Mouse (Mus musculus) heart, embryonic 11.5 days (tissue): ENCODE measurements around the gene Fam83c. TPM values are rescaled to one million over a fixed set of nuclear protein-coding genes. Genes with fewer than 3 reads are reported as not detected.
"Not testable (repeated sequence)": the region's sequence is repeated elsewhere in the genome, so short reads cannot be mapped to it uniquely, and the experiment has no call there.

Experiments
- ATAC-seq: fragments of 200-750 bp; cut with Nextera tagmentation; replicated peaks from 2 replicates; pipeline ENCODE4 v1.8.0; 2017; ENCODE audit warnings: moderate library complexity; ENCODE audit not compliant: insufficient number of reproducible peaks, low FRiP score, low TSS enrichment
- H3K27ac ChIP-seq: fragments of 300-500 bp; sonication (generic); 2 replicates; pipeline ENCODE4 v1.5.1; 2014; ENCODE audit warnings: mild to moderate bottlenecking, low read depth, low read length
- H3K27me3 ChIP-seq: fragments of 300-500 bp; sonication (generic); 2 replicates; pipeline ENCODE4 v1.6.1; 2014; ENCODE audit warnings: mild to moderate bottlenecking, low read length, mixed read lengths; ENCODE audit not compliant: control insufficient read depth, insufficient read depth
- H3K36me3 ChIP-seq: fragments of 300-500 bp; sonication (generic); 2 replicates; pipeline ENCODE4 v1.6.1; 2014; ENCODE audit warnings: mild to moderate bottlenecking, low read length, moderate library complexity, mixed read lengths; ENCODE audit not compliant: control insufficient read depth, insufficient read depth
- H3K4me1 ChIP-seq: fragments of 300-500 bp; sonication (generic); 2 replicates; pipeline ENCODE4 v1.6.1; 2014; ENCODE audit warnings: low read length; ENCODE audit not compliant: control insufficient read depth, insufficient read depth
- H3K4me2 ChIP-seq: fragments of 300-500 bp; sonication (generic); 2 replicates; pipeline ENCODE4 v1.6.1; 2014; ENCODE audit warnings: mild to moderate bottlenecking, moderate library complexity
- H3K4me3 ChIP-seq: fragments of 300-500 bp; sonication (generic); 2 replicates; pipeline ENCODE4 v1.5.1; 2014; ENCODE audit warnings: low read depth, low read length
- H3K9ac ChIP-seq: fragments of 300-500 bp; sonication (generic); 2 replicates; pipeline ENCODE4 v1.6.1; 2014; ENCODE audit warnings: mild to moderate bottlenecking, low read depth, low read length, moderate library complexity
- H3K9me3 ChIP-seq: fragments of 300-500 bp; sonication (generic); replicated peaks from 2 replicates; pipeline ENCODE4 v1.6.1; 2016; ENCODE audit warnings: low read length; ENCODE audit not compliant: control insufficient read depth
- WGBS: fragments of 180-500 bp; shearing (Covaris S2); extraction: QIAGEN DNeasy Blood & Tissue Kit; methylation state at CpG from one replicate; pipeline ENCODE4 v1.1.7; 2014; ENCODE audit not compliant: insufficient replicate concordance; 5-methylcytosine and 5-hydroxymethylcytosine counted together
- polyA plus RNA-seq: library from polyadenylated mRNA; unstranded; fragments of >200 nt; fragmentation: Nextera tagmentation; extraction: Ambion mirVana; gene quantifications from 2 replicates; pipeline ENCODE4 v1.2.1, GENCODE M21; 2014

Gene Fam83c
- polyA plus RNA-seq, 1 experiment from 2014 or later = 0.06 TPM

DNA sequence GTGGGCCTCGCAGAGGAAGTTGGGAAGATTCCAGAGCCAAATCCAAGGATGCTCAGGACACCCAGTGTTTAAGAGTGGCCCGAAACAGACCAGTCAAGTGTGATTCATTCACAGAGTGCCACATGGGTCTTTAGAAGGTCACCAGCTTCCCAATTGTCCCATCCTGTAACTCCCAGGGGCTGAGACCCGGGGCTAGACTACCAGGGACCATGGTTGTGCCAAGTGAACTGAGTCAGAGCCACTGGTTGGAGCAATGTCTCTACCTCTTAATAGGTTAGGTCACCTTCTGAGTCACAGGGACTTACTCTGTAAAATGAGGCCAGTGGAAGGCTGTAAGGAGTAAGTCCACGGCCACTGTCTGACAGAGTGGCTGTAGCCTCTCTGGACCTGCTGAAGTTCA is 4.3 kb upstream of the Fam83c start:
- ATAC-seq = no peak
- WGBS = 69% methylated on average over 4 of the region's 4 CpGs
- Histone ChIP-seq H3K36me3 (no peaks in the 10 kb centered on the region), H3K27me3 (peaks cover 5% of the 10 kb centered on the region; the same call in 1 of the 2 replicates), H3K4me3 (no peak overlapping the region), H3K9me3 (no peaks in the 10 kb centered on the region), H3K4me2 (no peak overlapping the region), H3K9ac (no peak overlapping the region), H3K27ac (no peak overlapping the region), H3K4me1 (no peaks in the 10 kb centered on the region)

DNA sequence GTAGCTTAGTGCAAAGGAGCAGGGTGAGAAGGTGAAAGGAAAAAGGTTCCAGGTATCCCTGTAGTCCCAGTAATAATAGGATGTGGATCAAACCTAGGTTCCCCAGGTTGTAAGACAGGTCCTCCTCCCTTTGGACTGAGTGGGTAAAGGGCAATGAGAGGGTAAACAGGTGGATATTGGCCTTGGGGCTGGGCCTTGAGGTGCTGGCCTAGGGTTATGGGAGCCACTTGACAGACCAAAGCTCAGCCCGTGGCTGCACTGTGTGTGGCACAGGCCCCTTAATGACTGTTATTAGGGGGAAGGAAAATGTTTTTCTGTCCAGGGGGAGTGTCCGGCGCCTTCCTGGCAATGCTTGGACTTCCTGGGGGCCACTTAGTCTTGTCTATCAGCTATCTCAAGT is 3.3 kb upstream of the Fam83c start:
- H3K9me3 ChIP-seq = no peaks in the 10 kb centered on the region
- peaks cover 5% of the 10 kb centered on the region; the same call in 1 of the 2 replicates for H3K27me3 ChIP-seq
- no peaks in the 10 kb centered on the region for H3K4me1 ChIP-seq
- 55% methylated on average over 3 of the region's 3 CpGs for WGBS
- ATAC-seq = no peak
- H3K4me3 ChIP-seq = no peak overlapping the region
- H3K27ac ChIP-seq = no peak overlapping the region
- no peaks in the 10 kb centered on the region for H3K36me3 ChIP-seq
- no peak overlapping the region for H3K4me2 ChIP-seq
- no peak overlapping the region for H3K9ac ChIP-seq

DNA sequence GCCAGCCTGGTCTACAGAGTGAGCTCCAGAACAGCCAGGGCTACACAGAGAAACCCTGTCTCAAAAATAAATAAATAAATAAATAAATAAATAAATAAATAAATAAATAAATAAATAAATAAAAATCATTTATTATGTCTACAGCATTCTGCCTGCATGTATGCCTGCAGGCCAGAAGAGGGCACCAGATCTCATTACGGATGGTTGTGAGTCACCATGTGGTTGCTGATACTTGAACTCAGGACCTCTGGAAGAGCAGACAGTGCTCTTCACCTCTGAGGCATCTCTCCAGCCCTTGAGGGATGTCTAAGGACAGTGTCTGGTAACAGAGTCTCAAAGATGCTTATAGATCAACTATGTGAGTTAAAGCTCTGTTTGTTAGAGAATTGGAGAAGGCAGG is 2.6 kb downstream of the Fam83c start:
- not testable (repeated sequence) for H3K27me3 ChIP-seq

DNA sequence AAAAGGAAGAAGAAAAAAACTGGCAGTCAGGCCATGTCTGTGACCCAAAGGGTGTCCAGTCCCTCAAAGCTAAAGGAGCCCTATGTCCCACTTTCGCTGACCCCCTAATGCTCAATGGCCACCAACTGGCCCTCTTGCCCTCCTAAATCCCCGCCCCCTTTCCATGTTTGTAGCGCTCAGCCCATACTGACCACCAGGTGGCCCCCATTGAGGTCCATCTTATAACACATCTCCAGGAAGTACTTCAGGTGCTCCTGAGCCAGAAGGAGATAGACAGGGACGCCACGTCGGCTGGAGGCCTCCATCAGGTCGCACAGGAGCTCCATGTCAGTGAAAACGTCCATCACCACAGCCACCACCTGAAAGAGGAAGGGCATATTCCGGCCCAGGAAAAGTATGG is 3.4 kb downstream of the Fam83c start:
- WGBS = 52% methylated on average over 9 of the region's 9 CpGs
- H3K4me2 ChIP-seq = no peak overlapping the region
- H3K9me3 ChIP-seq = no peaks in the 10 kb centered on the region
- H3K27me3 ChIP-seq = peaks cover 5% of the 10 kb centered on the region; the same call in 1 of the 2 replicates
- ATAC-seq = no peak
- no peak overlapping the region for H3K9ac ChIP-seq
- peaks cover 6% of the 10 kb centered on the region; the same call in 1 of the 2 replicates for H3K4me1 ChIP-seq
- H3K27ac ChIP-seq = no peak overlapping the region
- H3K4me3 ChIP-seq = no peak overlapping the region
- no peaks in the 10 kb centered on the region for H3K36me3 ChIP-seq

More for the DNA sequence above, 2.6 kb downstream of the Fam83c start:
- H3K4me1 ChIP-seq, H3K36me3 ChIP-seq, H3K9ac ChIP-seq, H3K4me2 ChIP-seq, H3K9me3 ChIP-seq, ATAC-seq, H3K27ac ChIP-seq, H3K4me3 ChIP-seq: not testable (repeated sequence)
- 67% methylated on average over 1 of the region's 1 CpGs for WGBS

DNA sequence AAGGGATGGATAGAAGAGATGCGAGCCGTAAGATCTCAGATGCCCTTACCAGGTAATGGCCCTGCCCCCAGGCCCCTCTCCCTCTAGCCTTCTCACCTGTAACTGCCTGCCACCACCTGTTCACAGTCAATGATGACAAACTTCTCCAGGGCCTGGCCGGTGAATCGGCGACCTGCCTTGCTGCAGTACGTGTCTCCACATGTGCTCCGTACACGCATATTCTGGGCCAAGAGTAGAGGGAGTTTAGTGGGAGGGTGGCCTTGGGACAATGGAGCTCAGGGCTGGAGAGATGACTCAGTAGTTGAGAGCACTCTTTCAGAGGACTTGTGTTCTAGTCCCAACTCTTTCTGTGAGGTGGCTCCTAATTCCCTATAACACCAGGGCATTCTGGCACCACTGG is 3.8 kb downstream of the Fam83c start:
- Histone ChIP-seq H3K4me3 (no peak overlapping the region), H3K27ac (no peak overlapping the region), H3K4me2 (no peak overlapping the region), H3K9ac (no peak overlapping the region), H3K36me3 (no peaks in the 10 kb centered on the region), H3K27me3 (peaks cover 5% of the 10 kb centered on the region; the same call in 1 of the 2 replicates), H3K9me3 (no peaks in the 10 kb centered on the region), H3K4me1 (peaks cover 6% of the 10 kb centered on the region; the same call in 1 of the 2 replicates)
- 80% methylated on average over 8 of the region's 8 CpGs for WGBS
- ATAC-seq = no peak

DNA sequence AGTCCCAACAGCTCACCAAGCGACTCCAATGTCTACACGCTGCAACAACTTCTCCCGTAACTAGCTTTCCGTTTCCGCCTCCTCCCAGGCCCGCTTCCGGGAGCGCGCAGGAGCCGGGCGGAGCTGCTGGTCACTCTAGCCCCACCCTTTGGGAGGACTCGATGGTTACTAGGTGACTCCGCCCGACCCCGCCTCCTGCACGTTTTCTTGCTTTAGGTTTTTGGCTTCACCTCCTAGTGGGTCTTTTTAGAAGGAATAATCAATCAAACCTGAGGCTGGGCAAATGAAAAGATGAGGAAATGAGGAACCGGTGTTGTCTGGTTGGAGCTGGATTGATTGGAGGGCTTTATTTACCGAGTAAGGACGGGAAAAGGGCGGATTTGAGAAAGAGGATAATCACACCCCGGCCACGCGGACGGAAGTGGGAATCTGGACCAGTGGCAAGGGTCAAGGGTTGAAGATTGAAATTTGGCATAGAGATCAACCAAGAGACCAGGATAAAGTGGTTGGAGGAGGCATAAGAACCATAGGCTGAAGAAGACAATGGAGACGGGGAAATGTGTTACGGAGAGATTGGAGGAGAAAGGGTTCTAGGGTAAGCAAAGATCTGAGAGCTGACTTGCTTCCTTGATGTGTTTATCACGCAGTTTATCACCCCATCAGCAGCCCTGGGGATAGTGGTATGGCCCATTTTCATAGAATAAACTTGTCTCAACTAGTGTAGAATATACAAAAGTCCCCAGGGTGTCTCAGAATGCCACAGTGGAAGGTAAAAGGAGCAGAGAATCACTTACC is 7.8 kb downstream of the Fam83c start, which contains the start of gene Eif6:
Gene Eif6 (minus strand): TSS at position 296 of the 795 bp plus-strand sequence.
- peak within 1 kb of the TSS; percentile 88 for H3K4me2 ChIP-seq
- ATAC-seq = peak; percentile 85

DNA sequence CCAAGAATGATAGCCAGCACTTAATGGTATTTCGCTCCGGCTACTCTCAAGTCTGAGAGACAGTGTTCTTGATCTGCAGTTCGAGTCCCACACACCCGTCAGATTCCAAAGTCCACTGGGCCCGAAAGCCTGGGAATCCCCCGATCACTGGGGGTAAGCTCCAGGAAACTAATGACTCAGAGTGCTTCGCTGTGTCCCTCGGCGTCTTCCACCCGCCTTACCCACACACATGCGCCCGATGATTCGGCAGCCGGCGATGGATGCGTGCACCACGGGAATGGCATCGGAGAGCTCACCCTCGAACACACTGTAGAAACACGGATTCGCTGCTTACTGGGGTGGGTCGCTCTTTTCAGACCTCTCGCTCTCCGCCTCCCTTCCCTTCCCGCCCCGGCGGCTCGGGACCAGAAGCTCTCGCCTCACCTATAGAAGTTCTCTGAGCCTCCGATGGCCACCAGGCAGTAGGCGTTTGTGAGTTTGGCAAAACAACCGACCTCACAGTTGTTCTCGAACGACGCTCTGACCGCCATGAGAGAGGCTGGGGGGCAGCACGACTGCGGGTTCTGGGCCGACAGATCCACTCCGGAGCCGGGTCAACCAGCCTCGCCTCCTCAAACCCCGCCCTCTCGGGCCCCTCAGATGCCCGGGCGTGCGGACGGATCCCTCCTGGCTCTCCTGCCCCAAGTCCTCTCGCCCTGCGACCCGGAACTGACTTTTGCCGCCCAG is 8.6 kb downstream of the Fam83c start:
- ATAC-seq = no peak
- H3K27me3 ChIP-seq = no peaks in the 10 kb centered on the region
- WGBS = 2% methylated on average over 52 of the region's 52 CpGs
- no peaks in the 10 kb centered on the region for H3K9me3 ChIP-seq
- peaks cover 12% of the 10 kb centered on the region for H3K4me1 ChIP-seq
- peak overlapping the region; percentile 90 for H3K9ac ChIP-seq
- peak overlapping the region; percentile 88 for H3K4me2 ChIP-seq
- H3K36me3 ChIP-seq = peaks cover 17% of the 10 kb centered on the region; the same call in 1 of the 2 replicates
- peak overlapping the region; percentile 91 for H3K4me3 ChIP-seq
- peak overlapping the region; percentile 84 for H3K27ac ChIP-seq

More for the DNA sequence above, 7.8 kb downstream of the Fam83c start, which contains the start of gene Eif6:
- no peaks in the 10 kb centered on the region for H3K27me3 ChIP-seq
- H3K9ac ChIP-seq = peak within 1 kb of the TSS; percentile 90
- peaks cover 13% of the 10 kb centered on the region; the same call in 1 of the 2 replicates for H3K36me3 ChIP-seq
- H3K4me3 ChIP-seq = peak within 1 kb of the TSS; percentile 91
- H3K4me1 ChIP-seq = peaks cover 12% of the 10 kb centered on the region
- no peaks in the 10 kb centered on the region for H3K9me3 ChIP-seq
- 3% methylated on average over 27 of the region's 27 CpGs for WGBS
- peak within 1 kb of the TSS; percentile 84 for H3K27ac ChIP-seq

DNA sequence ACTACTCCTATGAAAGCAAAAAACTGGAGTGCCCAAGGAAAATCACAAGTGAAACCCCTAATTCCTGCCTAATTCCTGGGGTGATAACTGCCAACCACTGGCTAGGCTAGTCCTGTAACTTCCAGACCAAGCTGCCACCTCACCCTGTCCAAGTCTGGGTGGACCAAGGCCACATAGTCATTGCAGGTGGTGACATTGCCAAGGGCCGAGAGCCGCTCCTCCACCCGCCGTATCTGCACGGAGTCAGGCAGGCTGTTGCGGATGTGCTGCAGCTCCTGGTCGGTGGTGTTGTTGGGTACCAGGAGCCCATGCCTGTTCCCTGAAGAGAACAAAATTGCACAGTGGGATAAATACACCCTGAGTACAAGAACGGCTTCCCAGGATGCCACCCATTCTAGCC is 10.9 kb downstream of the Fam83c start:
- WGBS = 97% methylated on average over 8 of the region's 8 CpGs
- no peak overlapping the region for H3K9ac ChIP-seq
- no peak for ATAC-seq

More for the DNA sequence above, 10.9 kb downstream of the Fam83c start:
- Histone ChIP-seq H3K36me3 (peaks cover 17% of the 10 kb centered on the region; the same call in 1 of the 2 replicates), H3K9me3 (no peaks in the 10 kb centered on the region), H3K4me3 (no peak overlapping the region), H3K4me1 (peaks cover 12% of the 10 kb centered on the region), H3K27me3 (no peaks in the 10 kb centered on the region), H3K27ac (no peak overlapping the region), H3K4me2 (no peak overlapping the region)
